Mouse (Mus musculus): ENCODE data around the gene Parp11.

The Parp11 gene

GRCm38 (mm10) chr6:127446436-127446890 is at the start of gene Parp11:
Gene Parp11 (plus strand): TSS chr6:127446840.
- DNase-seq (ENCODE audit: low read depth, low spot score) = no peak

- no peak for DNase-seq (ENCODE audit: low read depth, low spot score)
Observed at GRCm38 (mm10) chr6:127398073-127398472, 48.6 kb upstream of the Parp11 start.

- DNase-seq (ENCODE audit: low read depth, low spot score) = no peak
Observed at GRCm38 (mm10) chr6:127401419-127401818, 45.2 kb upstream of the Parp11 start.

GRCm38 (mm10) chr6:127404070-127404810 is 42.4 kb upstream of the Parp11 start:
- no peak for DNase-seq (ENCODE audit: low read depth, low spot score)

- no peak for DNase-seq (ENCODE audit: low read depth, low spot score)
Observed at GRCm38 (mm10) chr6:127405682-127406081, 41.0 kb upstream of the Parp11 start.

- no peak for DNase-seq (ENCODE audit: low read depth, low spot score)
Observed at GRCm38 (mm10) chr6:127407742-127408141, 38.9 kb upstream of the Parp11 start.

GRCm38 (mm10) chr6:127417525-127418184 is 29.0 kb upstream of the Parp11 start:
- no peak for DNase-seq (ENCODE audit: low read depth, low spot score)

- no peak for DNase-seq (ENCODE audit: low read depth, low spot score)
Observed at GRCm38 (mm10) chr6:127418322-127418721, 28.3 kb upstream of the Parp11 start.

GRCm38 (mm10) chr6:127420115-127420514 is 26.5 kb upstream of the Parp11 start:
- no peak for DNase-seq (ENCODE audit: low read depth, low spot score)

GRCm38 (mm10) chr6:127425095-127425494 is 21.5 kb upstream of the Parp11 start:
- no peak for DNase-seq (ENCODE audit: low read depth, low spot score)

GRCm38 (mm10) chr6:127430716-127431115 is 15.9 kb upstream of the Parp11 start:
- no peak for DNase-seq (ENCODE audit: low read depth, low spot score)

- no peak for DNase-seq (ENCODE audit: low read depth, low spot score)
Observed at GRCm38 (mm10) chr6:127431196-127431766, 15.4 kb upstream of the Parp11 start.

- DNase-seq (ENCODE audit: low read depth, low spot score) = no peak
Observed at GRCm38 (mm10) chr6:127433886-127434647, 12.6 kb upstream of the Parp11 start.

- no peak for DNase-seq (ENCODE audit: low read depth, low spot score)
Observed at GRCm38 (mm10) chr6:127434648-127434984, 12.0 kb upstream of the Parp11 start.

GRCm38 (mm10) chr6:127439063-127439462 is 7.6 kb upstream of the Parp11 start:
- DNase-seq (ENCODE audit: low read depth, low spot score) = no peak

- no peak for DNase-seq (ENCODE audit: low read depth, low spot score)
Observed at GRCm38 (mm10) chr6:127439540-127440195, 7.0 kb upstream of the Parp11 start.

GRCm38 (mm10) chr6:127440416-127441104 is 6.1 kb upstream of the Parp11 start:
- DNase-seq (ENCODE audit: low read depth, low spot score) = no peak

- no peak for DNase-seq (ENCODE audit: low read depth, low spot score)
Observed at GRCm38 (mm10) chr6:127442584-127442983, 4.1 kb upstream of the Parp11 start.

- DNase-seq (ENCODE audit: low read depth, low spot score) = no peak
Observed at GRCm38 (mm10) chr6:127443910-127444309, 2.7 kb upstream of the Parp11 start.

- DNase-seq (ENCODE audit: low read depth, low spot score) = no peak
Observed at GRCm38 (mm10) chr6:127444466-127444865, 2.2 kb upstream of the Parp11 start.

All from telencephalon, adult 2 months (tissue).